Mouse (Mus musculus) embryonic facial prominence, embryonic 15.5 days (tissue): ENCODE results near the gene Golga3. TPM values are rescaled to one million over a fixed set of nuclear protein-coding genes. Genes with fewer than 3 reads are reported as not detected.

Experiments
- ATAC-seq: fragments of 200-750 bp; cut with Nextera tagmentation; 2 replicates; pipeline ENCODE4 v1.8.0; 2017; ENCODE audit warnings: low read depth, moderate TSS enrichment; ENCODE audit not compliant: insufficient number of reproducible peaks, low FRiP score, low TSS enrichment
- H3K27ac ChIP-seq: fragments of 300-500 bp; sonication (generic); replicated peaks from 2 replicates; pipeline ENCODE4 v1.5.1; 2015; ENCODE audit warnings: mild to moderate bottlenecking, inconsistent platforms
- H3K27me3 ChIP-seq: fragments of 300-500 bp; sonication (generic); 2 replicates; pipeline ENCODE4 v1.6.1; 2015; ENCODE audit warnings: inconsistent platforms
- H3K36me3 ChIP-seq: fragments of 300-500 bp; sonication (generic); 2 replicates; pipeline ENCODE4 v1.6.1; 2015; ENCODE audit warnings: mild to moderate bottlenecking, inconsistent platforms
- H3K4me1 ChIP-seq: fragments of 300-500 bp; sonication (generic); 2 replicates; pipeline ENCODE4 v1.6.1; 2015; ENCODE audit warnings: inconsistent platforms
- H3K4me2 ChIP-seq: fragments of 300-500 bp; sonication (generic); replicated peaks from 2 replicates; pipeline ENCODE4 v1.6.1; 2015; ENCODE audit warnings: mild to moderate bottlenecking, inconsistent platforms
- H3K4me3 ChIP-seq: fragments of 300-500 bp; sonication (generic); replicated peaks from 2 replicates; pipeline ENCODE4 v1.5.1; 2015; ENCODE audit warnings: mild to moderate bottlenecking, inconsistent platforms
- H3K9ac ChIP-seq: fragments of 300-500 bp; sonication (generic); 2 replicates; pipeline ENCODE4 v1.6.1; 2015; ENCODE audit warnings: inconsistent platforms
- H3K9me3 ChIP-seq: fragments of 300-500 bp; sonication (generic); replicated peaks from 2 replicates; pipeline ENCODE4 v1.6.1; 2016; ENCODE audit warnings: inconsistent platforms
- WGBS: fragments of 180-500 bp; shearing (Covaris S2); methylation state at CpG from one replicate; pipeline ENCODE4 v1.1.7; 2015; 5-methylcytosine and 5-hydroxymethylcytosine counted together
- polyA plus RNA-seq: library from polyadenylated mRNA; unstranded; fragments of >200 nt; fragmentation: Nextera tagmentation; extraction: Ambion mirVana; gene quantifications from 2 replicates; pipeline ENCODE4 v1.2.1, GENCODE M21; 2015

Golga3 gene
- polyA plus RNA-seq, 1 experiment from 2014 or later, result 23.9 TPM

DNA sequence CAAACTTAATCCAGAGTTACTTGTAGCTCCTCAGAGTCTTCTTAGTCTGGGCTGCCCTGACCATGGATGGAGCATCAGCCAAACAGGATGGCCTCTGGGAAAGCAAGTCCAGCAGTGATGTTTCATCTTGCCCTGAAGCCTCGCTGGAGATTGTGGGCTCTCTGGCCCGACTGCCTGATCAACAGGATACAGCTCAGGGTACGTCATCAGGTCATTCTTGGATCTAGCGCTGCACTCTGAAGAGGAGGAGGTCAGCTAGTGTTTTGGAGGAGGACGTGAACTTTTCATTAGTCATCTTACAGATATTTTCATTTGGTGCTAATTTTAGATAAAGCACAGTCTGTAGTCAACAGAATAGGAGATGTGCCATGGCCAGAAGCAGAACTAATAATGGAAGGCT lies 5.2 kb downstream of the Golga3 start:
- WGBS, result 92% methylated on average over 5 of the region's 5 CpGs
- Histone ChIP-seq H3K4me1 (peaks cover 13% of the 10 kb centered on the region), H3K4me3 (no peak overlapping the region), H3K27ac (no peak overlapping the region), H3K9me3 (no peaks in the 10 kb centered on the region), H3K9ac (no peak overlapping the region), H3K4me2 (no peak overlapping the region), H3K27me3 (no peaks in the 10 kb centered on the region), H3K36me3 (peaks cover 44% of the 10 kb centered on the region)
- no peak for ATAC-seq

- no peaks in the 10 kb centered on the region for H3K27me3 ChIP-seq
- ATAC-seq, result no peak
- H3K4me1 ChIP-seq, result no peaks in the 10 kb centered on the region
- H3K4me3 ChIP-seq, result no peak overlapping the region
- peaks cover 83% of the 10 kb centered on the region for H3K36me3 ChIP-seq
- no peak overlapping the region for H3K27ac ChIP-seq
- no peak overlapping the region for H3K9ac ChIP-seq
- 86% methylated on average over 10 of the region's 10 CpGs for WGBS
- H3K4me2 ChIP-seq, result no peak overlapping the region
- no peaks in the 10 kb centered on the region for H3K9me3 ChIP-seq
Observed at GRCm38 (mm10) chr5:110203164-110203895, 26.8 kb downstream of the Golga3 start.

- no peak overlapping the region for H3K4me2 ChIP-seq
- no peaks in the 10 kb centered on the region for H3K4me1 ChIP-seq
- ATAC-seq, result no peak
- H3K27me3 ChIP-seq, result no peaks in the 10 kb centered on the region
- no peak overlapping the region for H3K27ac ChIP-seq
- H3K9me3 ChIP-seq, result no peaks in the 10 kb centered on the region
- peaks cover 93% of the 10 kb centered on the region for H3K36me3 ChIP-seq
- 81% methylated on average over 6 of the region's 6 CpGs for WGBS
- no peak overlapping the region for H3K4me3 ChIP-seq
- H3K9ac ChIP-seq, result no peak overlapping the region
Observed at GRCm38 (mm10) chr5:110204777-110205176, 28.3 kb downstream of the Golga3 start.

- WGBS, result 86% methylated on average over 2 of the region's 2 CpGs
- no peak overlapping the region for H3K4me2 ChIP-seq
- H3K4me3 ChIP-seq, result no peak overlapping the region
- no peak overlapping the region for H3K9ac ChIP-seq
- no peaks in the 10 kb centered on the region for H3K4me1 ChIP-seq
- no peak for ATAC-seq
- no peaks in the 10 kb centered on the region for H3K9me3 ChIP-seq
- no peak overlapping the region for H3K27ac ChIP-seq
- H3K36me3 ChIP-seq, result peaks cover 94% of the 10 kb centered on the region
- H3K27me3 ChIP-seq, result no peaks in the 10 kb centered on the region
Observed at GRCm38 (mm10) chr5:110211312-110211711, 34.8 kb downstream of the Golga3 start.

GRCm38 (mm10) chr5:110216780-110217179 lies 40.3 kb downstream of the Golga3 start:
- Histone ChIP-seq H3K4me2 (no peak overlapping the region), H3K9me3 (no peaks in the 10 kb centered on the region), H3K4me3 (no peak overlapping the region), H3K4me1 (no peaks in the 10 kb centered on the region), H3K36me3 (peaks cover 95% of the 10 kb centered on the region), H3K27me3 (no peaks in the 10 kb centered on the region), H3K9ac (no peak overlapping the region), H3K27ac (no peak overlapping the region)
- ATAC-seq, result no peak
- 92% methylated on average over 3 of the region's 3 CpGs for WGBS

DNA sequence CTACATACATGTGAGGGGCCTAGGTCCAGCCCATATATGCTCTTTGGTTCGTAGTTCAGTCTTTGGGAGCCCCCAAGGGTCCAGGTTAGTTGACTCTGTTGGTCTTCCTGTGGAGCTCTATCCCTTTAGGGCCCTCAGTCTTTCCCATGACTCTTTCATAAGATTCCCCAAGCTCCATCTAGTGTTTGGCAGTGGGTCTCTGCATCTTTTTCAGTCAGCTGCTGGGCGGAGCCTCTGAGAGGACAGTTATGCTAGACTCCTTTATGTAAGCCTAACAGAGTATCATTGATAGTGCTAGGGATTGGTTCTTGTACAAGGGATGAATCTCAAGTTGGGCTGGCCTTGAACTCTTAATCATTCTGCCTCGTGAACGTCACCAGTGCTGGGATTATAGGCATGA lies 43.8 kb downstream of the Golga3 start:
- Histone ChIP-seq H3K4me3 (no peak overlapping the region), H3K27ac (no peak overlapping the region), H3K36me3 (peaks cover 84% of the 10 kb centered on the region), H3K9ac (no peak overlapping the region), H3K4me1 (no peaks in the 10 kb centered on the region), H3K27me3 (no peaks in the 10 kb centered on the region), H3K9me3 (no peaks in the 10 kb centered on the region), H3K4me2 (no peak overlapping the region)
- 89% methylated on average over 4 of the region's 4 CpGs for WGBS
- no peak for ATAC-seq

GRCm38 (mm10) chr5:110222757-110223156 lies 46.3 kb downstream of the Golga3 start:
- Histone ChIP-seq H3K4me1 (no peaks in the 10 kb centered on the region), H3K9ac (no peak overlapping the region), H3K9me3 (no peaks in the 10 kb centered on the region), H3K4me2 (no peak overlapping the region), H3K36me3 (peaks cover 72% of the 10 kb centered on the region), H3K27ac (no peak overlapping the region), H3K27me3 (no peaks in the 10 kb centered on the region), H3K4me3 (no peak overlapping the region)
- ATAC-seq, result no peak
- WGBS, result 75% methylated on average over 6 of the region's 6 CpGs

DNA sequence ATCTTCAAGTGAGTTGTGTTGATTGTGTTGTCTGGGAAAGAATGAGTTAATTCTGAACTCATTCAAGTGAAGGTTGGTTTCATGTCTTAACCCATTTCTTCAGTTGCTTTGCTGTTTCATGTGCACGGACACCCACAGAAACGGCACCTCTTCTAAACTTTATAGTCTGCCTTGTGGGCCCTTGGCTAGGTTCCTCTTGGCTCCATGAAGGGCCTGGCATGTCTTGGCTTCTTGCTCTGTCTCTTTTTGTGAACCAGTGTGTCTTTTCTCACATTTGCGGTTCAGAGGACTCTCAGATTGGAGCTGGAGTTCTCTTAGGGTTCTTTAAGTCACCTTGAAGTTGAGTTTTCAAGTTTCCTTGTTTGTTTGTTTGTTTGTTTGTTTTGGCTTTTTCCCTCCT lies 48.6 kb downstream of the Golga3 start:
- Histone ChIP-seq H3K4me2 (no peak overlapping the region), H3K4me3 (no peak overlapping the region), H3K4me1 (peaks cover 3% of the 10 kb centered on the region; the same call in 1 of the 2 replicates), H3K27ac (no peak overlapping the region), H3K9ac (no peak overlapping the region), H3K27me3 (no peaks in the 10 kb centered on the region), H3K9me3 (no peaks in the 10 kb centered on the region), H3K36me3 (peaks cover 49% of the 10 kb centered on the region)
- ATAC-seq, result no peak
- 80% methylated on average over 3 of the region's 3 CpGs for WGBS

GRCm38 (mm10) chr5:110227336-110227883 lies 50.9 kb downstream of the Golga3 start:
- Histone ChIP-seq H3K4me2 (no peak overlapping the region), H3K27me3 (no peaks in the 10 kb centered on the region), H3K4me1 (peaks cover 14% of the 10 kb centered on the region), H3K9ac (no peak overlapping the region), H3K27ac (no peak overlapping the region), H3K4me3 (no peak overlapping the region), H3K9me3 (no peaks in the 10 kb centered on the region), H3K36me3 (peaks cover 26% of the 10 kb centered on the region)
- no peak for ATAC-seq
- WGBS, result 63% methylated on average over 1 of the region's 1 CpGs

DNA sequence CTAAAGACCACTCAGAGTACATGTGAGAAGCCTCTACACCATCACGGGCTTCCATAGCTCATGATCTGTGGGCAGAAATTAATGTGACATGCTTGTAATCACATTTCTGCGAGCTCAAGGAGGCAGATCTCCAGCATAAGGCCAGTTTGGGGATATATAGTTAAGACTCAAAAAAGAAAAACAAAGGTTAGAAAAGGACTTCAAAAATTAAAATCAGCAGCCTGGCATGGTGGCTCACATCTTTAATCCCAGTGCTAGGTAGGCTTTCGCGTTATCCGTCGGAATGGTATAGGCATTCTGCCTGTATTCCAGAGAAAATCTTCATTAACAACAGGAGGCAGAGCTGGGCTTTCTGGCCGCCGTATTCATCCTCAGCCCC lies 53.9 kb downstream of the Golga3 start:
- peaks cover 20% of the 10 kb centered on the region for H3K36me3 ChIP-seq
- H3K4me1 ChIP-seq, result peaks cover 16% of the 10 kb centered on the region
- WGBS, result 4% methylated on average over 8 of the region's 8 CpGs
- H3K27me3 ChIP-seq, result no peaks in the 10 kb centered on the region
- H3K9ac ChIP-seq, result peak overlapping the region; percentile 96
- no peaks in the 10 kb centered on the region for H3K9me3 ChIP-seq
- H3K27ac ChIP-seq, result peak overlapping the region; percentile 95
- H3K4me2 ChIP-seq, result peak overlapping the region; percentile 56
- peak overlapping the region; percentile 87 for H3K4me3 ChIP-seq
- no peak for ATAC-seq

DNA sequence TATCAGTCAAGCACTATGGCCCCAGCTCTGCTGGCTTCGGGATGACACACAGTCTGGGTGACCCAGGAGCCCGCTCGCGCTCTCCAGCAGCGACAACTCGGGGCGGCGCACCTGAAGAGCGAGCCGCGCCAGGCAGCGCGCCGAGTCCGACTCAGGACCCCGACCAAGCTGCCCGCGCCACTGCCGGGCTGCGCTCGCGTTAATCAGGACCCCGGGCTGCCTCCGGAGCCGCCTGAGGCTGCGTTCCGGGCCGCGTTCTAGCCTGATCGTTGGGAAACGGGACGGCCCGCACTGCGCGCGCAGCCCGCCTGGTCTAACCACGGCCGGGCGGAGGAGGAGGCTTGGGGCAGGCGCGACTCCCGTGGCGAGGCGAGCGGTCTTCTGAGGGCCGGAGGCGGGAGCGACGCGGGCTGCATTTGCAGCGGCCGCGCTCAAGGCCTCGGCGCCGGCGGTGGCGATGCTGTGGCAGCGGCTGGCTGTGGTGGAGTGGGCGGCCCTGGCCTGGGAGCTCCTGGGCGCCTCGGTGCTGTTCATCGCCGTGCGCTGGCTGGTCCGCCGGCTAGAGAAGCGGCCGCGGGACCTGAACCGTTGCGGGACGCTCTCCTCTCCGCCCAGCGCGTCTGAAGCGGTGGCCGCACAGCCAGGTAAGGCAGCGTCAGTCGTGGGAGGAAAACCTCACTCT lies 54.4 kb downstream of the Golga3 start, which contains the start of gene Ankle2:
TSS of gene Ankle2 (plus strand) at position 225 of the 682 bp plus-strand sequence.
- peak; percentile 95 for ATAC-seq
- H3K4me1 ChIP-seq, result peaks cover 16% of the 10 kb centered on the region
- under 1% methylated on average over 80 of the region's 81 CpGs for WGBS
- H3K27ac ChIP-seq, result peak within 1 kb of the TSS; percentile 95
- peaks cover 23% of the 10 kb centered on the region for H3K36me3 ChIP-seq
- H3K9me3 ChIP-seq, result no peaks in the 10 kb centered on the region
- peak within 1 kb of the TSS; percentile 56 for H3K4me2 ChIP-seq
- H3K27me3 ChIP-seq, result no peaks in the 10 kb centered on the region
- H3K4me3 ChIP-seq, result peak within 1 kb of the TSS; percentile 87
- H3K9ac ChIP-seq, result peak within 1 kb of the TSS; percentile 96
